In genomic region chrX:52912826-52913701, GRCm38 (mm10) we compare ENCODE assay signal across 8 mouse cellular contexts. TPM values are rescaled to one million over a fixed set of nuclear protein-coding genes. Genes with fewer than 3 reads are reported as not detected.
DNase-seq lines count a peak whose midpoint lies in the region; ATAC-seq and TF ChIP-seq lines count a peak whose summit lies in the region.

No protein-coding gene starts in this region.

- H3K27ac ChIP-seq in kidney, embryonic 14.5 days (ENCODE audit: low read depth, low read length), result no peak overlapping the region
- peak overlapping the region; percentile 44; the same call in 1 of the 2 replicates for H3K27ac ChIP-seq in embryonic facial prominence, embryonic 15.5 days (replicated peaks)
- peak overlapping the region; percentile 22; the same call in 1 of the 2 replicates for H3K27ac ChIP-seq in intestine, embryonic 14.5 days (ENCODE audit: low read depth)

- peak overlapping the region; percentile 52 for H3K4me2 ChIP-seq in kidney, embryonic 14.5 days (replicated peaks; ENCODE audit: low read depth, low read length)
- peak overlapping the region; percentile 48 for H3K4me2 ChIP-seq in embryonic facial prominence, embryonic 15.5 days (replicated peaks)
- peak overlapping the region; percentile 57 for H3K4me2 ChIP-seq in intestine, embryonic 14.5 days (ENCODE audit: low read length)
- peak overlapping the region; percentile 74 for H3K4me2 ChIP-seq in myocyte (ENCODE audit: low read depth)

- H3K79me2 ChIP-seq in myocyte (ENCODE audit: control insufficient read depth, insufficient read depth), result peaks cover 35% of the 10 kb centered on the region

- no peak overlapping the region for H3ac ChIP-seq in myocyte (ENCODE audit: control insufficient read depth, insufficient read length)

- no peak for DNase-seq in kidney, adult 11 months
- DNase-seq in G1E (ENCODE audit: low spot score), result no peak
- peak; percentile 53 for DNase-seq in intestine, embryonic 14.5 days (ENCODE audit: low spot score)
- DNase-seq in urinary bladder, adult 2 months (ENCODE audit: low spot score), result no peak
- DNase-seq in urinary bladder, postnatal 4 days (ENCODE audit: low spot score in 2 of 2), result no peak

- peak overlapping the region; percentile 64 for H3K4me3 ChIP-seq in kidney, embryonic 14.5 days (ENCODE audit: low read length)
- H3K4me3 ChIP-seq in G1E (ENCODE audit: low read depth, low read length) (peak overlapping the region; percentile 75), myocyte (peak overlapping the region; percentile 61)
- H3K4me3 ChIP-seq in embryonic facial prominence, embryonic 15.5 days (replicated peaks), result peak overlapping the region; percentile 61
- H3K4me3 ChIP-seq in intestine, embryonic 14.5 days (ENCODE audit: low read depth, low read length), result peak overlapping the region; percentile 57

- H3K36me3 ChIP-seq in kidney, embryonic 14.5 days (ENCODE audit: control insufficient read depth, insufficient read depth, low read length), result no peaks in the 10 kb centered on the region
- H3K36me3 ChIP-seq in G1E (replicated peaks), result no peaks in the 10 kb centered on the region
- H3K36me3 ChIP-seq in embryonic facial prominence, embryonic 15.5 days, result no peaks in the 10 kb centered on the region
- H3K36me3 ChIP-seq in intestine, embryonic 14.5 days (ENCODE audit: control insufficient read depth, insufficient read depth, low read length), result no peaks in the 10 kb centered on the region
- no peaks in the 10 kb centered on the region for H3K36me3 ChIP-seq in myocyte (ENCODE audit: control insufficient read depth, insufficient read depth)

- WGBS in kidney, embryonic 14.5 days, result 27% methylated on average over 31 of the region's 31 CpGs
- WGBS in embryonic facial prominence, embryonic 15.5 days, result 20% methylated on average over 31 of the region's 31 CpGs
- WGBS in intestine, embryonic 14.5 days, result 15% methylated on average over 31 of the region's 31 CpGs

- H3K4me1 ChIP-seq in kidney, embryonic 14.5 days (ENCODE audit: control insufficient read depth, insufficient read depth, low read length), result no peaks in the 10 kb centered on the region
- H3K4me1 ChIP-seq in G1E (ENCODE audit: insufficient read depth, low read depth, low read length), result peaks cover 5% of the 10 kb centered on the region; the same call in 1 of the 2 replicates
- H3K4me1 ChIP-seq in embryonic facial prominence, embryonic 15.5 days, result no peaks in the 10 kb centered on the region
- H3K4me1 ChIP-seq in intestine, embryonic 14.5 days (replicated peaks; ENCODE audit: control insufficient read depth, insufficient read depth, low read length), result no peaks in the 10 kb centered on the region

- no peak for TF ChIP-seq POLR2A in myocyte (IDR thresholded peaks at IDR 0.05; ENCODE audit: insufficient read length, low read depth)

- no peak for ATAC-seq in kidney, embryonic 14.5 days (ENCODE audit: low FRiP score, low TSS enrichment)
- no peak for ATAC-seq in G1E (ENCODE audit: extremely low read depth, insufficient number of reproducible peaks, low FRiP score, poor library complexity, severe bottlenecking)
- no peak for ATAC-seq in embryonic facial prominence, embryonic 15.5 days (ENCODE audit: insufficient number of reproducible peaks, low FRiP score, low TSS enrichment, low read depth)
- no peak for ATAC-seq in intestine, embryonic 14.5 days (replicated peaks; ENCODE audit: low FRiP score, low TSS enrichment, low read depth)

- H3K9ac ChIP-seq in kidney, embryonic 14.5 days (ENCODE audit: low read depth, low read length), result peak overlapping the region; percentile 77
- H3K9ac ChIP-seq in embryonic facial prominence, embryonic 15.5 days, result peak overlapping the region; percentile 51; the same call in 1 of the 2 replicates
- H3K9ac ChIP-seq in intestine, embryonic 14.5 days (ENCODE audit: low read length), result peak overlapping the region; percentile 69

- no peaks in the 10 kb centered on the region for H3K9me3 ChIP-seq in kidney, embryonic 14.5 days (ENCODE audit: control insufficient read depth, low read length)
- no peaks in the 10 kb centered on the region for H3K9me3 ChIP-seq in G1E (replicated peaks)
- no peaks in the 10 kb centered on the region for H3K9me3 ChIP-seq in embryonic facial prominence, embryonic 15.5 days (replicated peaks)
- no peaks in the 10 kb centered on the region for H3K9me3 ChIP-seq in intestine, embryonic 14.5 days (ENCODE audit: control insufficient read depth, low read length)

- no peaks in the 10 kb centered on the region for H3K27me3 ChIP-seq in kidney, embryonic 14.5 days (ENCODE audit: control insufficient read depth, insufficient read depth, low read length)
- H3K27me3 ChIP-seq in G1E (ENCODE audit: insufficient read depth, low read length) (no peaks in the 10 kb centered on the region), myocyte (ENCODE audit: control insufficient read depth, insufficient read depth, insufficient read length) (no peaks in the 10 kb centered on the region)
- H3K27me3 ChIP-seq in embryonic facial prominence, embryonic 15.5 days, result no peaks in the 10 kb centered on the region
- H3K27me3 ChIP-seq in intestine, embryonic 14.5 days (replicated peaks; ENCODE audit: control insufficient read depth, insufficient read depth, low read length), result no peaks in the 10 kb centered on the region

- no peak for TF ChIP-seq CTCF in G1E (IDR thresholded peaks at IDR 0.05; ENCODE audit: low read depth, low read length)

TF ChIP-seq in myocyte, 11 proteins besides CTCF, POLR2A, EP300 and RAD21:
- no peak for TF ChIP-seq POLR2AphosphoS2 (IDR thresholded peaks at IDR 0.05; ENCODE audit: insufficient read length, low read depth)
- no peak for TF ChIP-seq MYOD1 (IDR thresholded peaks at IDR 0.05; ENCODE audit: control insufficient read depth in 1 of 3, insufficient read length in 2 of 3, low read depth in 2 of 3)
- no peak for TF ChIP-seq TCF3 (IDR thresholded peaks at IDR 0.05; ENCODE audit: insufficient read length, low read depth)
- no peak for TF ChIP-seq USF1 (IDR thresholded peaks at IDR 0.05; ENCODE audit: low read depth)
- no peak for TF ChIP-seq MYOG (IDR thresholded peaks at IDR 0.05; ENCODE audit: control insufficient read depth in 1 of 3, insufficient read depth in 1 of 3, insufficient read length in 2 of 3, low read depth in 2 of 3)
- no peak for TF ChIP-seq CEBPB (IDR thresholded peaks at IDR 0.05; ENCODE audit: insufficient read depth, poor library complexity, severe bottlenecking)
- no peak for TF ChIP-seq MAX (IDR thresholded peaks at IDR 0.05; ENCODE audit: low read depth)
- TF ChIP-seq REST (IDR thresholded peaks at IDR 0.05; ENCODE audit: insufficient read depth, insufficient read length), result no peak
- TF ChIP-seq SRF (IDR thresholded peaks at IDR 0.05; ENCODE audit: control insufficient read depth, insufficient read length, low read depth), result no peak
- no peak for TF ChIP-seq TCF12 (IDR thresholded peaks at IDR 0.05; ENCODE audit: insufficient read depth, poor library complexity, severe bottlenecking)
- no peak for TF ChIP-seq E2F4 (IDR thresholded peaks at IDR 0.05; ENCODE audit: insufficient read depth)

RNA-seq across cellular contexts. Expression of gene Phf6, which starts 1.0 kb away (rescaled TPM):
- polyA plus RNA-seq in kidney, embryonic 14.5 days (2014; fragmentation: Nextera tagmentation; extraction: Ambion mirVana), result 43.1 and 60.8 TPM in 2 replicates
- total RNA-seq in G1E (2014; fragmentation: Nextera tagmentation), result 53.1 and 64.0 TPM in 2 replicates
- 39.1 and 45.9 TPM in 2 replicates for total RNA-seq in G1E (2017)
- 5.2 and 6.6 TPM in 2 replicates for polyA plus RNA-seq in G1E (2012)
- polyA plus RNA-seq in embryonic facial prominence, embryonic 15.5 days (2015; fragmentation: Nextera tagmentation; extraction: Ambion mirVana), result 34.5 and 37.0 TPM in 2 replicates
- polyA plus RNA-seq in intestine, embryonic 14.5 days (2014; fragmentation: Nextera tagmentation; extraction: Ambion mirVana), result 37.2 and 39.9 TPM in 2 replicates
- polyA plus RNA-seq in myocyte (2012; fragmentation: generic; extraction: Trizol), result 4.2 TPM
- polyA plus RNA-seq in urinary bladder, adult 2 months (2012; rRNA removed), result 10.1 and 10.3 TPM in 2 replicates
